Mouse (Mus musculus) midbrain, embryonic 10.5 days (tissue): Measurements from ENCODE around the gene Kifc5b. TPM values are rescaled to one million over a fixed set of nuclear protein-coding genes. Genes with fewer than 3 reads are reported as not detected.

ENCODE experiments used
- DNase-seq: peaks from one replicate; pipeline ENCODE4 v3.0.0-alpha.2; 2017; ENCODE audit warnings: low spot score
- H3K27ac ChIP-seq: fragments of 300-500 bp; sonication (generic); replicated peaks from 2 replicates; pipeline ENCODE4 v1.5.1; 2016; ENCODE audit warnings: mild to moderate bottlenecking
- H3K27me3 ChIP-seq: fragments of 300-500 bp; sonication (generic); 2 replicates; pipeline ENCODE4 v1.6.1; 2016; ENCODE audit warnings: low read depth, mild to moderate bottlenecking; ENCODE audit not compliant: poor library complexity, severe bottlenecking
- H3K36me3 ChIP-seq: fragments of 300-500 bp; sonication (generic); 2 replicates; pipeline ENCODE4 v1.6.1; 2016; ENCODE audit warnings: mild to moderate bottlenecking, moderate library complexity
- H3K4me1 ChIP-seq: fragments of 300-500 bp; sonication (generic); 2 replicates; pipeline ENCODE4 v1.6.1; 2016
- H3K4me3 ChIP-seq: fragments of 300-500 bp; sonication (generic); 2 replicates; pipeline ENCODE4 v1.5.1; 2016; ENCODE audit warnings: mild to moderate bottlenecking, moderate library complexity
- H3K9me3 ChIP-seq: fragments of 300-500 bp; sonication (generic); replicated peaks from 2 replicates; pipeline ENCODE4 v1.6.1; 2016; ENCODE audit warnings: mild to moderate bottlenecking
- WGBS: fragments of 180-500 bp; shearing (Covaris S2); methylation state at CpG from one replicate; pipeline ENCODE4 v1.1.7; 2016; 5-methylcytosine and 5-hydroxymethylcytosine counted together
- polyA plus RNA-seq: library from polyadenylated mRNA; unstranded; fragments of >200 nt; fragmentation: Nextera tagmentation; extraction: Ambion mirVana; gene quantifications from 2 replicates; pipeline ENCODE4 v1.2.1, GENCODE M21; 2016

Kifc5b gene
- polyA plus RNA-seq, 1 experiment from 2014 or later = 12.1 TPM

DNA sequence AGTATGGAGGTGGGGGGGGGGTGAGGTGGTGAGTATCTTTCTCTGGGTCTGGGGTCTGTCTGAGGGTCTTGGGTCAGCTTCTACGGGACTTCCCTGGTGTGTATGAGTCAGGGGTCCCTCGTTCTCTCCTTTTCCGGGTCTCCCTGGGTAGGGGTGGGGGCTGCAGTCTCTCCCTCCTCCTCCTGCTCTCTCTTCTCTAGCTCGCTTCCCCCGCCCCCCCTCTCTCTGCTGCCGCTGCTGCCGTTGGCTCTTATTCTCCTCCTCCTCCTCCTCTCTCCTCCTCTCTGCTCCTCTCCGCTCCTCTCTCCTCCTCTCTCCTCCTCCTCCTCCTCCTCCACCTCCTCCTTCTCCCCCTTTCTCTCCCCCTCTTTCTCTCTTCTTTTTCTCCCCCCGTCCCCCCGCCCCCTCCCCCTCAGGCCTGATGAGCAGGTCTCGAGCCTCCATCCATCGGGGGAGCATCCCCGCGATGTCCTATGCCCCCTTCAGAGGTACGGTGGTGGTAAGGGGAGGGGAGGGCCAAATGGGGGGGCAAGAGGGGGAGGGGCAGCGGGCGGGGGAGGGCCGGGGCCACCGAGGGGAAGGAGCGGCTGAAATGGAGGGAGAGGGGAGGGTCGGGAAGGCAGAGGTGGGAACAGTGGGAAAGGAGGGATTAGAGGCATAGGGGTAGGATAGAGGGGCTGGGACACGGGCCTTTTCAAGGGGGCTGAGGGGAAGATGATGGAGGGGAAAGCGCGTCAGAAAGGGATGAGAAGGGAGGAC lies 24.3 kb downstream of the Kifc5b start, which contains the start of gene Syngap1:
TSS of gene Syngap1 (plus strand) at position 223 of the 759 bp plus-strand sequence.
- Histone ChIP-seq H3K4me1 (peaks cover 79% of the 10 kb centered on the region), H3K27me3 (no peaks in the 10 kb centered on the region), H3K27ac (peak within 1 kb of the TSS; percentile 95), H3K36me3 (peaks cover 28% of the 10 kb centered on the region), H3K9me3 (no peaks in the 10 kb centered on the region), H3K4me3 (peak within 1 kb of the TSS; percentile 84)
- peak; percentile 68 for DNase-seq
- 1% methylated on average over 20 of the region's 24 CpGs for WGBS

DNA sequence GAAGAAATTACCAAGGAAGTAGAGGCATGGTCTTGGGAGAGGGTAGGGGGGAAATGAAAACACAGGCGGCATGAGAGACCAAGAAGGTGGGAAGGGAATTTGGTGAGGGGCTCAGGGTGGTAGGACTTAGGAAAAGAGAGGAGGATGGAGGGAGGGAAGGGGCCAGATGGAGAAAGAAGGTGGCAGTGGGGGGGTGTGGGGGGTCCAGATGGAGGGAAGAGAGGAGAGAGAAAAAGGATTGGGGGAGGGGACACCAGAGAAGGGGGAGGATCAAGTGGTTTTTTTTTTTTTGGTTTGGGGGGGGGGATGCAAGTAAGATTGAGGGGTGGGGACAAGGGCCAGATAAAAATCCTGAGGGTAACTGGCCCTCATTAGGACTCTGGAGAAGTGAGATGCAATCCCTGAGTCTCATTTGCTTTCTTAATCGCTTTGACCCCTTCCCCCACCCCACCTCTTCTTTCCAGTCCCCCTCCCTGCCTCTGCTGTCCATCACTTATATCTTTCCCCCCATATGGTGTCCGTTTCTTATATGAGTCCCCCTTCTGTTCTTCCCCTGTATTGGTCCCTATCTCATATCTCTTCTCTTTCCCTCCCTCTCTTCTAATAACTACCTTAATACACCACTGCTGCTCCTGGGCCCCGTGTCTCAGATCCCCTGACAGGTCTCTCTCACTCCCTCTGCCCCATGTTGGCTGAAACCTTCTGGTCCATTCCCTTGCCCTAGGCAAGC lies 25.1 kb downstream of the Kifc5b start:
- Histone ChIP-seq H3K9me3 (no peaks in the 10 kb centered on the region), H3K36me3 (peaks cover 20% of the 10 kb centered on the region), H3K4me3 (peak overlapping the region; percentile 84), H3K27ac (peak overlapping the region; percentile 95), H3K27me3 (no peaks in the 10 kb centered on the region), H3K4me1 (peaks cover 81% of the 10 kb centered on the region)
- 5% methylated on average over 4 of the region's 4 CpGs for WGBS
- DNase-seq = no peak

DNA sequence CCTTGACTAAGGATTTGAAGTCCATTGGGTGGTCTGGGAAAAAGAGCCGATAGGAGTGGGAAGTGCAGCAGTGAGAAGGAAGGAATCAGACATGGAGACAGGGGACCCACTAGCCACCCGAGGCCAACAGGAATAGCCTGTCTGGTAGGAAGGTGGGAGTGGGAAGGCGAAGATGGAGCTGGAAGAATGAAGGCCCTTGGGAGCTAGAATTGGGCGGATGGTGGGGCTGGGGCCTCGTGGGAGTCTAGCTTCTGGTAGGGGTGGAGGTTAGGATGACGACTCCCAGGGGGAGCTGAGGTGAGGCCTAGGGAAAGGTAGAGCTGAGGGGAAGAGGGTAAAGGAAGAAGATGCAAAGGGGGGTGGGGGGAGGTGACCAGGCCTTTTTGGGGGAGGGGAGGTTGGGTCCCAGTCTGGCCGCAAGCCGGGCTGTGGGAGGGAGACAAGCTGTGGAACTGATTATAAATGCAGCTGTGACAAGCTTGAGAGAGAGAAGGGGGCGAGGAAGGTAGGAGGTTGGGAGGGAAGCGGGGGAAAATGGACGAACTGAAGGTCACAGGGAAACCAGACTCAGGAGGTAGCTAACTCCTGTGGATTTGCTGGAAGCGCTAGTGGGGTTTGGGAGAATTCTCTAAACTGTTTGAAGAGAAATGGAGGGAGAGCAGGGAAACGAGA lies 29.1 kb downstream of the Kifc5b start:
- peak overlapping the region; percentile 60 for H3K4me3 ChIP-seq

DNA sequence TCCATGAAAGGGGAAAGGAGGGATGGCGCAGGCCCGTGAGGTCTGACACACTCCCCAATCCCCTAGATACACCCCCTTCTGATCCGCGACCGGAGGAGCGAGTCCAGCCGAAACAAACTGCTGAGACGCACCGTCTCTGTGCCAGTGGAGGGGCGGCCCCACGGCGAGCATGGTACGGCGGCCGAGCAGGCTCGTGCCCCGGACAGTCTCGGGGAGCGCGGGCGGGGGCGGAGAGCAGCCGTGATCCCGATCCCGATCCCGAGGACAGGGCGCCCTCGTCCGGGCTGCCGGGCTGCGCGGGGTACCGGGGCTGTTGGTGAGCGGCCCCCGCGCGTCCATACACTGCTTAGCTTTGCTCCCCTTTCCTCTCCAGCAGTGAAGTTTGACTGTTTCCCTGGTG lies 29.7 kb downstream of the Kifc5b start:
- peaks cover 9% of the 10 kb centered on the region for H3K36me3 ChIP-seq
- peak overlapping the region; percentile 60 for H3K4me3 ChIP-seq
- peak; percentile 75 for DNase-seq
- peaks cover 86% of the 10 kb centered on the region for H3K4me1 ChIP-seq
- no peaks in the 10 kb centered on the region for H3K27me3 ChIP-seq
- peak overlapping the region; percentile 89 for H3K27ac ChIP-seq
- under 1% methylated on average over 37 of the region's 37 CpGs for WGBS
- H3K9me3 ChIP-seq = no peaks in the 10 kb centered on the region

More for the DNA sequence above, 29.1 kb downstream of the Kifc5b start:
- no peak for DNase-seq
- 23% methylated on average over 13 of the region's 13 CpGs for WGBS
- Histone ChIP-seq H3K9me3 (no peaks in the 10 kb centered on the region), H3K27ac (peak overlapping the region; percentile 89), H3K36me3 (peaks cover 9% of the 10 kb centered on the region), H3K4me1 (peaks cover 86% of the 10 kb centered on the region), H3K27me3 (no peaks in the 10 kb centered on the region)

DNA sequence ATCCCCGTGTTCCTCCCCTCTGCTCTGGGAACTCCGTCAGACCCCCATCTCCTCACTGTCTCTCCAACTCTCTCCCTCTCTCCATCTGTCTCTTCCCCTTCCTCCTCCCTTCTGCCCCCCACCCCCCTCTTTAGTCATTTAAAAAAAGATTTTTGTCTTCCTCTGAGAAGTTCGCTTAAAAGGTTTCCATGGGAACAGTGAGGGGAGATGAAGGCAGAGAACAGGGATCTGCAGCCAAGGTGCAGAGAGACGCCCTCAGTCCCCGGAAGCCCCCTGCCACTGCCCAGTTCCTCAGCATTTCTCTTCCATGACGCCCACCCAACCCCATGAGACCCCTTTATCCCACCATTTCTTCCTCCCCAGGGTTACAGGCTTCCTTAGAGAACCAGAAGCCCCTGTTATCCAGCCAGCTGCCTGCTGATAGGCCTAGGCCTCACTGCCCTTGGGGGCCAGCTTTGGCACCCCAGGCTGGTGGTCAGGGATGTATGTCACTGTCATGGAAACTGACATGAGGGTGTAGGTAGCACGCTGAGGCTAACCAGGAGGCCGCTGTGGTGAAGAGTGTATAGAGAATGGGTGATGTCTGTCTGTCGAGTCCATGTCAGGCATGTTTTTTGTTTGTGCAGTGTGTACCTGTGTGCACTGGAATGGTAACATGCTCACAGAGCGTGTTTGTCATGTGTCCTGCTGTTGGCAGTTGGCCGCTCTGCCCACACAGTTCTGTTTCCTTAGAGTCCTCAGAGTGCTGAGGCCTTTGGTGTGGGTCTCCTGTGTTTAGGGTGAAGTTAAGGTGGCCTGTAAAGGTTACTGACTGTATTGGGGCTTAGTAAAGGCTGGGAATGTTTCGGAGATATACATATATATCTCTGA lies 30.6 kb downstream of the Kifc5b start:
- peak overlapping the region; percentile 89 for H3K27ac ChIP-seq
- peaks cover 86% of the 10 kb centered on the region for H3K4me1 ChIP-seq
- WGBS = 29% methylated on average over 12 of the region's 12 CpGs
- peaks cover 9% of the 10 kb centered on the region for H3K36me3 ChIP-seq
- peak; percentile 24 for DNase-seq
- peak overlapping the region; percentile 60 for H3K4me3 ChIP-seq
- H3K9me3 ChIP-seq = no peaks in the 10 kb centered on the region
- no peaks in the 10 kb centered on the region for H3K27me3 ChIP-seq

DNA sequence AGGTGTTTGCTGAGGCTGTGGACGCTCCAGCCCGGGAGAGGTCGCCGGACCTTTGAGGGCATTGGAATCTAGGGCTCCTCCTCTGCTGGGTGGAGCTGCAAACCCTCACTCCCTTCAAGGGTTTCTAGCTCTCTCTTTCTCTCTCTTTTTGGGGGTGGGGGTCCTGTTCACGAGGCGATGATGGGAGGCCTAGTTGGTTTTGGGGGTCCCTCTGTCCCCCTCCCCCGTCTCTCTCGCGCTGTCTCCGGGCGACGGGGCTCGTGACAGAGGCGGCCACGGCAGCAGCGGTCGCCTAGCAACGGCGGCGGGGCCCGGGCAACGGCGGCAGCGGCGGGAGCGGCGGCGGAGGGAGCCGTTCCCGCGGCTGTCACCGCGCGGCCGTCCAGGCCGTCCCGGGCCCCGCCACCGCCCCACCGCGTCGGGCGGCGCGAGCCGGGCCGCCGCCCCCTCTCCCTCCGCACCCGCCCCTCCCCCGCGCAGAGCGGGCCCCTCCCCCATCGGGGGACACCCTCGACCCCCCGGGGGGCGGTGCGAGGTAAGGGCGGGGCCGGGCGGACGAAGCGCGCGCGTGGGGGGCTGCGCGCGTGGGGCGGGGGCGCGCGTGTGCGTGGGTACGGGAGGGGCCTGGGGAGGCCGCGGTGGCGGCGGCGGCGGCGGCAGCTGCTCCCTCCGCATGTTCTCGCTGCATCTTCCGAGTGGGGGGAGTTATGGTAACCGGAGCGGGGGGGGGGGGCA lies 31.6 kb downstream of the Kifc5b start:
- Histone ChIP-seq H3K27ac (peak overlapping the region; percentile 92), H3K9me3 (no peaks in the 10 kb centered on the region), H3K36me3 (peaks cover 9% of the 10 kb centered on the region), H3K4me3 (peak overlapping the region; percentile 80), H3K4me1 (peaks cover 92% of the 10 kb centered on the region), H3K27me3 (0 out of 2 replicates have a peak, but pooled peaks cover 9% of the 10 kb centered on the region)
- DNase-seq = peak; percentile 76
- 2% methylated on average over 41 of the region's 87 CpGs for WGBS

DNA sequence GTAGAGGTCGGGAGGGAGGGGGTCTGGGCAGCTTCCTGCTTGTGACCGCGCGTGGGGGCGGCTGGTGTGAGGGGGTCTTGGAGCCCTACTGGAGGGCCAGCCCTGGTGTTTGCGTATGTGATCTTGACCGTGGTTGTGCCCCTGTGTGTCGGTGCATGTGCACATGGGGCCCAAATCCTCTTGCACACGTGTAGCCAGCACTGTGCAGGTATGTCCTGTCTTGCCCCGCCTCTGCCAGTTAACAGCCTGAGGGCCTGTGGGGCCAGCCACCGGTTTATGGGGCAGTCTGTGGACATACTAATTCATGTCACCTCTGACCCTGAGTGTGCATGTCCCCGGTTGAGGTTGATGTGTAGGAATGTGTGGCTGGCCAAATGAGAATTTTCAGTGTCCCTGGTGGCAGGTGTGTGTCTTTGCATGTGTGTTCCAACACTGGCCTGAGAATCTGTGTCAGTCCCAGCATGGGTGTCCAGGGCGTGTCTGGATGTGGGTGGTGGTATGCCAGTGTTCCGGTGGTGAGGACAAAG lies 32.2 kb downstream of the Kifc5b start:
- peak; percentile 47 for DNase-seq
- Histone ChIP-seq H3K36me3 (peaks cover 9% of the 10 kb centered on the region), H3K9me3 (no peaks in the 10 kb centered on the region), H3K4me3 (peak overlapping the region; percentile 80), H3K4me1 (peaks cover 98% of the 10 kb centered on the region), H3K27me3 (0 out of 2 replicates have a peak, but pooled peaks cover 12% of the 10 kb centered on the region), H3K27ac (peak overlapping the region; percentile 92)
- WGBS = 17% methylated on average over 8 of the region's 14 CpGs

DNA sequence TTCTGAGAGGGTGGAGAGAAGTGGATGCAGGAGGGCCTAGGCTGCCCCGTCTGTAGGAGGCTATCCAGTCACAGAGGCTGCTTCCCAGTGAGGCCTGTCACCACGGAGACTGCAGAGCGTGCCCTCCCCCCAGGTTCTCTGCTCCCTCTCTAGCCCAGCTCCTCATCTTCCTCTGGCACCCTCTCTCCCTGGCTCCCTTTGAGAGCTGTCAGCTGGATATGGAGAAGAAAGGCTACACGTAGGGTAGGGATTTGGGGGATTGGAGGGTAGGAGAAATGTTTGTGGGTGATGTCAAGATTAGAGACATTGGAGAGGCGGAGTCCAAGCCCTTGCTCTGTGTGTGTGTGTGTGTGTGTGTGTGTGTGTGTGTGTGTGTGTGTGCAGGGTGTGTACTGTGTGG lies 33.0 kb downstream of the Kifc5b start:
- WGBS = 31% methylated on average over 5 of the region's 5 CpGs

DNA sequence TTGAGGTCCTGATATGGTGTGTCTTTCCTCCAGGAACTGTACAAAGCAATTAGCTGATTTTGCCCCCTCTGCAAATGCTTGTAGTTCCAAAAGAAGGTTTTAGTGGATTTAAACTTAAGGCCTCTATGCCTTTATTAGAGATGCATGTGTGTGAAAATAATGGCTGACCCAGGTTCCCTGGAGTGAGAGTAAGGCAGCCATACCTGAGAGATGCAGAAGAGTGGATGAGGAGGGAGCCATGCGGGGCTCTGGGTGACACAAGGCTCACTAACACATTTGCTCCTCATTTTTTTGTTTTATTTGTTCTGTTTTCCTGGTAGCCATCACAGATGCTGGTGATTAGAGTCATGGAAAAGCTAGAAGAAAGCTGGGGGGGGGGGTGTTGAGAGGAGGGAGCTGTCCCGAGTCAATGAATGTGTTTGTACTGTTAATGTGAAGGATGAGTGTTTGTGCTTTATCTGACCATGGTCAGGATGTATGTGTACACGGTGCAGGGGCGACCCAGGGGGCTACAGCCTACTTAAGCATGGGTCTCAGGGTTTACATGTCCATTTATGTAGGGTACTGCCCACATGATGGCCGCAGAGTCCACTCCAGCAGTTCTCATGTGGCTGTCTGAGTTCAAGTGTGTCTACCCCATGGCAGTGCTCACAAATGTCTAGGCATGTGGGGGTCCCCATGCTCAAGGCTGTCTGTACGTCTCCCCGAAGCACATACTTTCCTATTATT lies 33.8 kb downstream of the Kifc5b start:
- H3K27me3 ChIP-seq = 0 out of 2 replicates have a peak, but pooled peaks cover 12% of the 10 kb centered on the region

More for the DNA sequence above, 33.0 kb downstream of the Kifc5b start:
- Histone ChIP-seq H3K36me3 (peaks cover 6% of the 10 kb centered on the region), H3K4me1 (peaks cover 96% of the 10 kb centered on the region), H3K27ac (peak overlapping the region; percentile 92), H3K27me3 (0 out of 2 replicates have a peak, but pooled peaks cover 12% of the 10 kb centered on the region), H3K4me3 (peak overlapping the region; percentile 80), H3K9me3 (no peaks in the 10 kb centered on the region)
- no peak for DNase-seq

DNA sequence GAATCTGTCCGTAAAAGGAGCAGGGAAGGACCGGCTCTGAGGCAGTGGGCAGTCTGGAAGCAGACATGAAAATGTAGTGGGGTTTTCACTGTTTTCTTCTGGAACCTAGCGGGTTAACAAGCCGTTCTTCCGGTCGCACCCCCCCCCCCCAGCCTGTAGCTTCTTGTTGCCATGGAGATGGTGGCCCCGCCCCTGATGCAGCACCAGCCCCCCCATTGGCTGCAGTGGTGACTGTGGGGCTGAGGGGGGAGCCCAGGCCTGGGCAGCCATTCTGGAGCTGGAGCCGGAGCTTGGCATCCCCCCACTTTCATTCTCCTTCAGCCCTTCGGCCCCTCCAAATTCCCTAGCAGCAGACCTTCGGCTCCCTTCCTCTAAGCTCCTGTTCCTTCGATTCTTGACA lies 34.5 kb downstream of the Kifc5b start:
- Histone ChIP-seq H3K27ac (peak overlapping the region; percentile 87), H3K4me3 (peak overlapping the region; percentile 80), H3K27me3 (0 out of 2 replicates have a peak, but pooled peaks cover 12% of the 10 kb centered on the region), H3K9me3 (no peaks in the 10 kb centered on the region), H3K4me1 (peaks cover 83% of the 10 kb centered on the region), H3K36me3 (peaks cover 20% of the 10 kb centered on the region)
- peak; percentile 90 for DNase-seq
- WGBS = under 1% methylated on average over 11 of the region's 11 CpGs

More for the DNA sequence above, 33.8 kb downstream of the Kifc5b start:
- Histone ChIP-seq H3K4me3 (peak overlapping the region; percentile 80), H3K9me3 (no peaks in the 10 kb centered on the region), H3K27ac (peak overlapping the region; percentile 92), H3K36me3 (peaks cover 13% of the 10 kb centered on the region), H3K4me1 (peaks cover 90% of the 10 kb centered on the region)
- 39% methylated on average over 7 of the region's 7 CpGs for WGBS
- DNase-seq = no peak
